Mouse (Mus musculus): ENCODE measurements at regions not wholly inside any gene's neighbourhood (a gene's known extent, or its start where the extent isn't known, plus 50 kb on each side); places are given as distances from the start of the nearest gene placed in this dataset.

DNA sequence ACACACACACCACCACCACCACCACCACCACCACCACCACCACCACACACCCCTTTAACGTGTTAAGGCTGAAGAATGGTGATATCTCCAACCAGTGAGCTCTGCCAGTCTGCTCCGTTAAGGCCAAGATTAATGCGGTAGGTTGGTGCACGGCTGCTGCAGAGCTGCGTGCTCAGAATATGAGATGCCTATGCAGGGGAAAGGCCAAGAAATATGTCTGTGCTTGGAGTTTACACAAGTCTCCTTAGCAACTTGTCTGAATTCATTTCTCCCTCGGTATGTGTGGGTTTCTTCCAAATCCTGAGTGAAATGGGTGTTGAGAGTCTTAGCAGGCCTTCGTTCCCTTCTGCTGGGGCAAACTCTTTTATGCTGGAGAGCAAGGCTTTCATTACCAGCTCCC lies 363.1 kb upstream of the Ubash3b start:
- DNase-seq (no peak), ATAC-seq (no peak)
- no peak overlapping the region for H3K27ac ChIP-seq (ENCODE audit: low read depth)
- no peak overlapping the region for H3K4me3 ChIP-seq (ENCODE audit: low read depth, low read length)
- H3K4me2 ChIP-seq (ENCODE audit: low read depth, low read length) = no peak overlapping the region
- no peak overlapping the region for H3K9ac ChIP-seq (replicated peaks)
- H3K9me3 ChIP-seq (ENCODE audit: low read length) = no peaks in the 10 kb centered on the region
- H3K27me3 ChIP-seq (ENCODE audit: insufficient read depth, low read length) = no peaks in the 10 kb centered on the region
- WGBS (ENCODE audit: insufficient replicate concordance) = 78% methylated on average over 7 of the region's 7 CpGs
- H3K4me1 ChIP-seq (ENCODE audit: insufficient read depth) = no peaks in the 10 kb centered on the region; the same call in 1 of the 2 replicates
- no peaks in the 10 kb centered on the region for H3K36me3 ChIP-seq (replicated peaks; ENCODE audit: insufficient read depth, low read length)
- no peak for TF ChIP-seq EP300 (IDR thresholded peaks at IDR 0.05; ENCODE audit: low read depth)
- no peak for TF ChIP-seq CTCF (IDR thresholded peaks at IDR 0.05; ENCODE audit: low read depth)

GRCm38 (mm10) chr9:41523969-41524368 lies 362.5 kb upstream of the Ubash3b start:
- Histone ChIP-seq H3K9me3 (ENCODE audit: low read length) (no peaks in the 10 kb centered on the region), H3K4me1 (ENCODE audit: insufficient read depth) (no peaks in the 10 kb centered on the region; the same call in 1 of the 2 replicates), H3K9ac (replicated peaks) (no peak overlapping the region), H3K4me2 (ENCODE audit: low read depth, low read length) (no peak overlapping the region), H3K27me3 (ENCODE audit: insufficient read depth, low read length) (no peaks in the 10 kb centered on the region), H3K27ac (ENCODE audit: low read depth) (no peak overlapping the region), H3K4me3 (ENCODE audit: low read depth, low read length) (no peak overlapping the region), H3K36me3 (replicated peaks; ENCODE audit: insufficient read depth, low read length) (no peaks in the 10 kb centered on the region)
- no peak for TF ChIP-seq EP300 (IDR thresholded peaks at IDR 0.05; ENCODE audit: low read depth)
- TF ChIP-seq CTCF (IDR thresholded peaks at IDR 0.05; ENCODE audit: low read depth) = no peak
- DNase-seq (no peak), ATAC-seq (no peak)
- 87% methylated on average over 2 of the region's 2 CpGs for WGBS (ENCODE audit: insufficient replicate concordance)

GRCm38 (mm10) chr9:41522302-41522701 lies 360.8 kb upstream of the Ubash3b start:
- WGBS (ENCODE audit: insufficient replicate concordance) = 84% methylated on average over 1 of the region's 1 CpGs
- no peaks in the 10 kb centered on the region for H3K9me3 ChIP-seq (ENCODE audit: low read length)
- DNase-seq (no peak), ATAC-seq (no peak)
- H3K36me3 ChIP-seq (replicated peaks; ENCODE audit: insufficient read depth, low read length) = no peaks in the 10 kb centered on the region
- no peaks in the 10 kb centered on the region; the same call in 1 of the 2 replicates for H3K4me1 ChIP-seq (ENCODE audit: insufficient read depth)
- TF ChIP-seq EP300 (IDR thresholded peaks at IDR 0.05; ENCODE audit: low read depth) (no peak), CTCF (IDR thresholded peaks at IDR 0.05; ENCODE audit: low read depth) (no peak)
- H3K4me3 ChIP-seq (ENCODE audit: low read depth, low read length) = no peak overlapping the region
- no peak overlapping the region for H3K4me2 ChIP-seq (ENCODE audit: low read depth, low read length)
- H3K9ac ChIP-seq (replicated peaks) = no peak overlapping the region
- no peak overlapping the region for H3K27ac ChIP-seq (ENCODE audit: low read depth)
- H3K27me3 ChIP-seq (ENCODE audit: insufficient read depth, low read length) = no peaks in the 10 kb centered on the region

DNA sequence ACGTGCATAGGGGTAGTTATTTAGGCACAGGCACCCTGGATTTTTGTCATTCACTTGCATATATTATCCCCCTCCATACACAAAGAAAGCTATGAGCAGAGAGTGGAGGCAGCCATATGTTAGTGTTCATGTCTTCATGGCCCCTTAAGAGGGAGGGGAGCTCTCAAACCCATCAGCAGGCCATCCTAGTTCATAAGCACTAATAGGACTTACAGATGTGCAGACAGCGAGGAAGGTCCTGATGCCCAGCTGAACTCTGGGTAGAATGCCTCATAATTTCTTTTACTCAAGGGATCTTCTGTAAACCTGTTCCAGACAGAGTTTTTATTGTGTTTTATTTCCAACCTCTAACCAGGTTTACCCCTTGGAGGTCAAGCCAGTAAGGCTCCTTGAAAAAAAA lies 356.3 kb upstream of the Ubash3b start:
- DNase-seq (no peak), ATAC-seq (no peak)
- H3K4me1 ChIP-seq (ENCODE audit: insufficient read depth) = no peaks in the 10 kb centered on the region
- H3K36me3 ChIP-seq (replicated peaks; ENCODE audit: insufficient read depth, low read length) = no peaks in the 10 kb centered on the region
- H3K4me3 ChIP-seq (ENCODE audit: low read depth, low read length) = no peak overlapping the region
- no peaks in the 10 kb centered on the region for H3K9me3 ChIP-seq (ENCODE audit: low read length)
- TF ChIP-seq CTCF (IDR thresholded peaks at IDR 0.05; ENCODE audit: low read depth) = no peak
- TF ChIP-seq EP300 (IDR thresholded peaks at IDR 0.05; ENCODE audit: low read depth) = no peak
- H3K27me3 ChIP-seq (ENCODE audit: insufficient read depth, low read length) = no peaks in the 10 kb centered on the region
- no peak overlapping the region for H3K27ac ChIP-seq (ENCODE audit: low read depth)
- no peak overlapping the region for H3K4me2 ChIP-seq (ENCODE audit: low read depth, low read length)
- no peak overlapping the region for H3K9ac ChIP-seq (replicated peaks)
- 80% methylated on average over 2 of the region's 2 CpGs for WGBS (ENCODE audit: insufficient replicate concordance)

DNA sequence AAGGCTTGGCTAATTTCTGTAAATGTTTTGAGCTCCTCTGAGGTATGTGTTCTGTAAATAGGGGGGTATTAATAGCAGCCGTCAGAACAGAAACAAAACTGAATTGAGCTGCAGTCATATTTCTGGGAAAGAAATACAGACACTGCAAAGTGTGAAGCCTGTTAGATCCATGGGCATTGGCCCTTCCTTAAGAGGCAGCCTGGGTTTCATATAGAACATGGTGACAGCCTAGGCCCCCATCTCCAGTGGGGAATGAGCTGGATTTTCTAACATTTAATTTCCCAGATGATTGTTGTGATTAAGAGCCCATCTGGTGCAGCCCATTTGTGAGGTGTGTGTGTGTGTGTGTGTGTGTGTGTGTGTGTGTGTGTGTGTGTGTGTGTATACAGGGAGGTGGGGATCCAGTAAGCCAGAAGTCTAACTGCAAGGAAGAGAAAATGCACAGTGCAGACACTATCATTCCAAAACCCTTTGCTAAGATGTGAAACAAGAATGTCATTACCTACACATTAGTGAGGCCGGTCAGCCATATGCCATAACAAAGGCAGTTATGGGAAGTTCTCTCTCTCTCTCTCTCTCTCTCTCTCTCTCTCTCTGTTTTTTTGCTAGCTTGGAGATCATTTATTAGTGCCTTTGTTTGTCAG lies 355.7 kb upstream of the Ubash3b start:
- no peak for DNase-seq
- ATAC-seq = no peak
- no peak overlapping the region for H3K4me3 ChIP-seq (ENCODE audit: low read depth, low read length)
- no peaks in the 10 kb centered on the region for H3K9me3 ChIP-seq (ENCODE audit: low read length)
- no peaks in the 10 kb centered on the region for H3K27me3 ChIP-seq (ENCODE audit: insufficient read depth, low read length)
- no peak overlapping the region for H3K9ac ChIP-seq (replicated peaks)
- H3K4me1 ChIP-seq (ENCODE audit: insufficient read depth) = no peaks in the 10 kb centered on the region
- WGBS (ENCODE audit: insufficient replicate concordance) = 82% methylated on average over 2 of the region's 2 CpGs
- H3K4me2 ChIP-seq (ENCODE audit: low read depth, low read length) = no peak overlapping the region
- no peak for TF ChIP-seq EP300 (IDR thresholded peaks at IDR 0.05; ENCODE audit: low read depth)
- no peak for TF ChIP-seq CTCF (IDR thresholded peaks at IDR 0.05; ENCODE audit: low read depth)
- H3K27ac ChIP-seq (ENCODE audit: low read depth) = no peak overlapping the region
- H3K36me3 ChIP-seq (replicated peaks; ENCODE audit: insufficient read depth, low read length) = no peaks in the 10 kb centered on the region

GRCm38 (mm10) chr9:41515192-41515591 lies 353.7 kb upstream of the Ubash3b start:
- Histone ChIP-seq H3K4me1 (ENCODE audit: insufficient read depth) (no peaks in the 10 kb centered on the region), H3K36me3 (replicated peaks; ENCODE audit: insufficient read depth, low read length) (no peaks in the 10 kb centered on the region), H3K4me2 (ENCODE audit: low read depth, low read length) (no peak overlapping the region), H3K4me3 (ENCODE audit: low read depth, low read length) (no peak overlapping the region), H3K27me3 (ENCODE audit: insufficient read depth, low read length) (no peaks in the 10 kb centered on the region), H3K9me3 (ENCODE audit: low read length) (no peaks in the 10 kb centered on the region), H3K9ac (replicated peaks) (no peak overlapping the region), H3K27ac (ENCODE audit: low read depth) (no peak overlapping the region)
- TF ChIP-seq CTCF (IDR thresholded peaks at IDR 0.05; ENCODE audit: low read depth) (no peak), EP300 (IDR thresholded peaks at IDR 0.05; ENCODE audit: low read depth) (no peak)
- DNase-seq (no peak), ATAC-seq (no peak)

DNA sequence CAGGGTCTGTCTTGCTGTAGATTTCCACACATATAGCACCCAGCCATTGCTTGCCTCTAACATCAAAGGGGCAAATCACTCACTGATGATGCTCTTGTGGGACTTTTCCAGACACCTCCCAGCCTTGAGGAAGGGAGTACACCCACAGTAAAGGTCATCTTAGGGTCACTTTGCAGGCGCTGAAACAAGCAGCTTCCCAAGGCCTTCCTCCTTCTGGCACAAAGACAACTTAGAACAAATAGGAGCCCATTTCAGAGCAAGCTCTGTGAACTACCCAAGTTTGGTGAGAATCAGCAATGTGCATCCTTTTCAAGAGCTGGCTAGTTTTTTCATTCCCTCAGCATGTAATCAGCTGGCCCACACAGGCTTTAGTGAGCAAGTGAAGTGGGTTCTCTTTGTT lies 352.2 kb upstream of the Ubash3b start:
- 35% methylated on average over 1 of the region's 1 CpGs for WGBS (ENCODE audit: insufficient replicate concordance)
- DNase-seq (no peak), ATAC-seq (no peak)
- Histone ChIP-seq H3K4me3 (ENCODE audit: low read depth, low read length) (no peak overlapping the region), H3K36me3 (replicated peaks; ENCODE audit: insufficient read depth, low read length) (no peaks in the 10 kb centered on the region), H3K4me1 (ENCODE audit: insufficient read depth) (no peaks in the 10 kb centered on the region), H3K27me3 (ENCODE audit: insufficient read depth, low read length) (no peaks in the 10 kb centered on the region), H3K27ac (ENCODE audit: low read depth) (no peak overlapping the region), H3K9ac (replicated peaks) (no peak overlapping the region), H3K9me3 (ENCODE audit: low read length) (no peaks in the 10 kb centered on the region), H3K4me2 (ENCODE audit: low read depth, low read length) (no peak overlapping the region)
- TF ChIP-seq CTCF (IDR thresholded peaks at IDR 0.05; ENCODE audit: low read depth) (no peak), EP300 (IDR thresholded peaks at IDR 0.05; ENCODE audit: low read depth) (no peak)
